Mouse (Mus musculus): ENCODE data around the gene Adm2.

Adm2 gene

DNA sequence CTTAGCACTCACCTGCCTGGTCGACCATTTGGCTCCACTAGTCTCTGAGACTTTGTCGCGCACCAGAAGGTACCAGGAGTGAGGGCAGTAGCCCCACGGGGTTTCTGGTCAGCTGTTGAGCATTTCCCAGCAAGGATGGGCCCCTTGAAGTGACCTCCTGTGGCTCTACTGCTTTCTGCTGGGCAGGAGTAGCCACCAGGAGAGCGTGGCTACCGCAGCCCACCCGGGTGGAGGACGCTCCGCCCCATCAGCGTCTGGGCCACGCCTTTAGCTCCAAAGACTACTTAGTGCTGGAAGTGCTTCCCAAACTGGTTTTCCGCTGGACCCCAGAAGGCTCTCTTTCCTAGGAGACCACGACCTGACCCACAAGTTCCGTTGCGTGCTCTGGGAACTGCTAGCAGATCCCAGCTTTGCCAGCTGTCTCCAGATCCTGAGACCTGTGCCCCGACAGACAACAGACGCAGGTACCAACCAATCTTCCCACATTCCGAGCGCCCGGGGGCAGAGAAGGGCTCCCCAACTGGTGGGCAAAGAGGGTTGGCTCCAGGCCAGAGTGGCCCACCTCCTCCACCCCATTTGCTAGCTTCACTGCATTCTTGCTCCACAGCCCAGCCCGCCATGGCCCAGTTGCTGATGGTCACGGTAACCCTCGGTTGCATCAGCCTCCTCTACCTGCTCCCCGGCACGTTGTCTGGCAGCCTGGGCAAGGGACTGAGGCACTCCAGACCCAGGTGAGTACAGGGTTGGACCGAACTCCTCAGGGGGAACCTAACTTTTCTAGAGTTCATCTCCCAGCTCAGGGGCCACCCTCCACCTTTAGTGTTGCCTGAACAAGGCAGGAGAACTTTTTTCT lies at the start of gene Adm2:
TSS of gene Adm2 (plus strand) at position 51 of the 853 bp plus-strand sequence.
- no peak for DNase-seq

- DNase-seq, result no peak
Observed at GRCm38 (mm10) chr15:89275497-89275896, 47.0 kb upstream of the Adm2 start.

DNA sequence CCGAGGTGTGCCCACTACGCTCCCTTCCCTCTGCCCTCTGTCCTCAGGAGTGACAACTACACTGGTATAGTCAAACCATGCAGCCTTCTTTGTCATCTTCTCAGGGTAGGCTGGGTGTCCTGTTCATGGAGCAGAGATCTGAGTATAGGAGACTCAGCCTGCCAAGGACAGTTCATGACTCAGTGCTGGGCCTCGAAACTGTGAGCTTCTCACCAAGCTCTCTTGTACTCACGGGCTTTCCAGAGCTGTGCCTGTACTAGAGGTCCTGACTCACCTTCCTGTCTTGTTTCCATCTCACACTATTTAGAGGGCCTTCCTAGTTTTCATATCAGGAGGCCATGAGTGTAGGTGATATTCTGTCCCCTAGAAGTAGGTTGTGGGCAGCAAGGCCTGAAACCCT lies 45.2 kb upstream of the Adm2 start:
- no peak for DNase-seq

DNA sequence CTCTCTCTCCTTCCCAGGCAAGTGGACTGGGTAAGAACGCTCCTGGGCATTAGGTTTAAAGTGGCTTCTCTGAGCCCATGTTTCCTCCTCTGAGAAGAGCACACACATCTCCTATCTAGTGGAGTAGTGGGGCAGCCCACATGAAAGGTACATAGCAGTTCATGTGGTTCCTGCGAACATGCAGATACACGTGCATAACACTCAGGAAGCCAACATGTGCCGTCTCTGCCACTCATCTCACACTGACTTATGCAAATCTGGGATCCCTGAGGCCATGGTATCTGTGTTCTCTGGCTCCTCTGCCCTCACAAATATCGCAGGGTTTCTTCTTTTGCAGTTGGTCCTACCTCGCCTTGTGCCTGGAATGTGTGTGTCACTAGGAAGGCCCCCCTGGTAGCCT lies 40.0 kb upstream of the Adm2 start:
- DNase-seq, result no peak

DNA sequence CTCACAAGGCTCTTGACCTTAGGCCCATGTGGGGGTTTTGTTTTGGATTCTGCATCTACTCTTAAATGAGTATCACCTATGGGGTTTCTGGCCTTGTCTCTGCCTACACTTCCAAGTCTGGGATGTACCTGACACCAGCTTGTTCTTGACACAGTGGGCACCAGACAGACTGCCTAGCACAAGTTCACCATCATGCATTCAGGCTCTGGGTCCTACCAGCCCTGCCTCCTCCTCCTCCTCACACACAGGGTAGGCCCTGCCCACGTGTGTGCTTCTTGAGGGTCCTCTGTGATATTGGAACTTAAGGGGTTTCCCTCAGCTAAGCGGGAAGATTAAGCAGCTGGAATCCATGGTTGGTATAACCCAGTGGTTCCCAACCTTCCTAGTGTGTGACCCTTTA lies 38.4 kb upstream of the Adm2 start:
- no peak for DNase-seq

GRCm38 (mm10) chr15:89285004-89285403 lies 37.5 kb upstream of the Adm2 start:
- no peak for DNase-seq

GRCm38 (mm10) chr15:89285478-89285877 lies 37.0 kb upstream of the Adm2 start:
- no peak for DNase-seq

DNA sequence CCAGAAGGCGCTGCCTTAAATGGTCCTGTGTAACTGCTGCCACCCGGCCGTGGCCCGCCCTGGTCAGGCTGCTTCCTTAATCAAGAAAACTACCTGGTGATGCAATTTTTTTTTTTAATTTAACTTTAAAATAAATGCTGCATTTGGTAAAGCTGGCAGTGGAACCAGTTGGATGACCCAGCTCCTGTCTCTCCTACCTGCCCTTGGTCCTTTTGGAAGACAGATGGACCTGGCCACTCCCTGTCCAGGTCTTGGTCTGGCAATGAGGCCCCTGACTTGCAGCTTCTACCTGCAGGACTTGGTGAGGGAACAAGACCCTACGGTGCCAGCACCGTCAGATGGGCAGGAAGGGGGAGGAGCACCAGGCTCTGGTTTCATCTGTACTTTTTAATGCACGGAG lies 36.4 kb upstream of the Adm2 start:
- DNase-seq, result no peak

DNA sequence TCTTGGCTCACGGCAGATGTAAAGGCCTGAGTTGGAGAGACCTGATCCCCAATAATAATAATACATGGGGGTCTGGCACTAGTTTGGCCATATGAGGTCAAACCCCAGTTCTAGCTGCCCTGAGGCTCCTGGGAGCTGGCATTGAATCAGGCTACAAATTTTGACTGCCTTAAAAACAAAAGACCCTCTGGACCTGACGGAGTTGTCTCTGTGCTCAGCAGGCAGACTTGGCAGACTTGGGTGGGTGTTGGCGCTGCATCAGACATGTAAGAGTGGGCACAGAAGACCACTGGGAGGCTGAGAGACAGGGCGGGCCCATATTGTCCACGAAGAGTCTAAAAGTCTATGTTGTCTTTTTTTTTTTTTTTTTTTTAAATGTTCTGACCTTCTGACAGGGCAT lies 35.9 kb upstream of the Adm2 start:
- no peak for DNase-seq

DNA sequence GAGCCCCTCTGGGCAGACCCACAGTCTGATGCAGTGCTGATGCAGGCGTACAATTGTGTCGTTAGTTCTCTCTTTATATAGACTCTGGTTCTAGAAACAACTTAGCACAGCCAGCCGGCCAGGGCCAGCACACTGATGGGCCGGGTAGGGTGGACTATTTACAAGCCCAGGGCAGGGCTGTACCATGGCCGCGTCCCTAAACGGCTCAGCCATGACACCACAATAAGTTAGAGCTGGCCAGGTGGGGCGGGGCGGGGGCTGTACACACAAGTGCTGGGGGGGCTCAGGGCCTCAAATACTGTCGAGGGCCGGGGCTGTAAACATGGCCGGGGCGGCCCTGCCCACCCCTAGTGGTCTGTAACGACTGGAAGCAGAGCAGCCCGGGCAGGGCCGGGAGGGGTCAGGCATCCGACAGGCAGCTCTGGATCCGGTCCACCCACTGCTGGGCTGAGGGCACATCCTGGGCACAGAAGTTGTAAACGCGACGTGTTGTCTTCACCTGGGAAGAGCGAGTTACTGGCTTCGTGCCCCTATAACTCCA lies 34.2 kb upstream of the Adm2 start:
- DNase-seq, result no peak

- DNase-seq, result no peak
Observed at GRCm38 (mm10) chr15:89289455-89289854, 33.1 kb upstream of the Adm2 start.

DNA sequence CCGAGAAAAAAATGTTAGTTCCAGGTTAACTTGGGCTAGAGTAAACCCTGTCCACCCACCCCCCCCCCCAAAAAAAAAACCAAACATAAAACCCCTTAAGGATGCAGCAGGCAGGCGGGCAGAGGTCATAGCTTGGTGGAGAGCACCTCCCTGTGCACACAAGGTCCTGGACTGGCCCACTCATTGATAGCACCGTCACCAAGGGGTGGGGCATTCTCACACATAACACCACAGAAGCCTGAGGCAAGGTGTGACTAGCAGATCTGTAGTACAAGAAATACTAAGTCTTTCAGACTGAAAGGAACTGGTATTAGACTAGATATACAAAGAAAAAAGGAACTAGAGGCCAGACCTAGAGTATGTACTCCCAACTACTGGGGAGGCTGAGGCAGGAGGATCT lies 31.0 kb upstream of the Adm2 start:
- no peak for DNase-seq

DNA sequence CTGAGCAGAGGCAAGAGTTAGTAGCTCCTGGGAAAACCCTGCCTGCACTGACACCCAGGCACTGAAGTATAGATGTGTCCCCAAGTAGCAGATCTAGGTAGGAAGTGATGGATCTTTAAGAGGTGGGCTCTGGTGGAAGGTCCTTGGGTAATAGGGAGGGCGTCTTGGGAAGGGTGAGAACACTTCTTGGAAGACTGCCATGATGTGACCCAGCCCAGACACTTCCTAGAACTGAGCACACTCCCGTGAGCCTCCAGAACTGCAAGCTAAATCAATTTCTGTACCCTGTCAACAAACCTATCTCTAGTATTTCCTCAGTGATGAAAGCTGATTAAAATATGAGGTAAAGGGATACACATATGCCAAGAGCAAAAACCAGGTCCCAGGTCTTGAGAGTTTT lies 29.7 kb upstream of the Adm2 start:
- no peak for DNase-seq

DNA sequence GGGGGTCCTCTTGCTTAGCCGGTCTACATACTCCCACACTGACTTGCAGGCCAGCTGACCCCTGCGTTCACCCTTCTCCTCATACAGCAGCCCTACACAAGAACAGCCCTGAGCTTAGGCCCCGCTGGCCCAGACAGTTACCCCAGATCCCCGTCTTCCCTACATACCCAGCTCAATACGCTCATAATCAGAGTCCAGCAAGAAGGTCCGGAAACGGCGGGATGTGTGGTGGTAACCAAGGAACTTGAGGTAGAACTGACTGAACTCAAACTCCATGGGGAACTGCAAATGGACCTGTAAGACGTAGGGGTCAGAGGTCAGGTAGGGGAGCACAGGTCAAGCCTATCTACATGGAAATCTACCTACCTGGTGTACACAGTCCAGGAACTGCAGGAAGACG lies 28.7 kb upstream of the Adm2 start:
- DNase-seq, result no peak

DNA sequence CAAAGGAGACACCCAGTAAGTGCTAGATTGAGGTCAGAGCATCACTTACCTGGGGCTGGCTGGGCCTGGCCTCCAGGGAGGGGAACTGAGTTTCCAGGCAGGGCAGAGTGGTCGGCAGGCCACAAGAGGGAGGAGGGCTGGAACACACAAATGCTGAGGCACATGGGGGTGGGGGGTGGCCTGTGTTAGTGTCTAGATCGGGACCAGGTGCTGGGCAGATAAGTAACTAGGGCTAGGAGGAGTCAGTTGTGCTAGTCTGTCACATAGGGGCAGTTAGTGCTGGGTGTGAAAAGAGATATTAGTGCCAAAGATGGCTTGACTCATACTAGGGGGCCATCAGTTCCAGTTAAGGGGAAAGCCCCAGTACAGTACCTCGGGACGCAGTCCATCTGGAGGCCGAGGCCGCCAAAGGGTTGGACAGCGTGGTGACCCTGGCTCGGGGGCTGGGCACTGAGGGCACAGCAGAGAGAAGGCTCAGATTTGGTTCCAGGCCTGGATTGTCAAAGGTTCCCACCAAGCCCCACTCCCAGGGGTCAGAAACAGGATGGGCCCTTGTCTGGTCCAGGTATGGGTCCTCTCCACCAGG lies 26.8 kb upstream of the Adm2 start:
- DNase-seq, result no peak

DNA sequence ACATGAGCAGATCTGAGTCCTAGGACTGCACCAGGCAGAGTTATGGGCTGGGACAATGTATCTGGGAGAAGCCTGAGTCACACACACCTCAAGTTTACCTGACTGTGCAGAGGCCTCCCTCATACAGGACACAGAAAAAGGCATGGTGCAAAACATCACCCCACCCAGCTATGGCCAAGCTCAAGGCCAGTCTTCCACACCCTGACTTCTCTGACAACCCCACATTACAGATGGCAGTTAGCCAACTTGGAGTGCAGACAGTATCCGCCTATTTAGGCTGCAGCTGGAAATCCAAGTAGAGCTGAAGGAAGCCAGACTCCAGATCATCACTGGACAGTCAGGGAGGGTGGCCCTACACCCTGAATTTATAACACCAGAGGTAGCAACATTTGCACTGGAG lies 26.1 kb upstream of the Adm2 start:
- DNase-seq, result no peak

DNA sequence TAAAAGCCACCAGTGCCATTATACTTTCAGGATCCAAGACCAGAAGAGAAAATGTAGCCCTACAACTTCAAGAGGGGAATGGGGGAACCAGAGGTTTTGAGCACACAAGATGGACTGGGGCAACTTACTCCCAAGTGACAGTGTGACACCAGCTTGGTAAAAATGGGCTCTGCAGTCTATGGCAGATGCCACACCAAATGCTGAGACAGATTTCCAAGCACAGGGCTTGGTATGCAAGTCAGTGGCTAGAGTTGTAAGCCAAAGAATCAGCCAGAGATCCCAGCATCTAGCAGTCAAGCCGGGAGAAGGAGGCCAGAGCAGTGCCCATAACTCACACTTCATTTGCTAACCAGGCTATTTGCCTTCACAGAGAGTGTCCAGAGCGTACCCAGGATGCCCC lies 24.8 kb upstream of the Adm2 start:
- no peak for DNase-seq

DNA sequence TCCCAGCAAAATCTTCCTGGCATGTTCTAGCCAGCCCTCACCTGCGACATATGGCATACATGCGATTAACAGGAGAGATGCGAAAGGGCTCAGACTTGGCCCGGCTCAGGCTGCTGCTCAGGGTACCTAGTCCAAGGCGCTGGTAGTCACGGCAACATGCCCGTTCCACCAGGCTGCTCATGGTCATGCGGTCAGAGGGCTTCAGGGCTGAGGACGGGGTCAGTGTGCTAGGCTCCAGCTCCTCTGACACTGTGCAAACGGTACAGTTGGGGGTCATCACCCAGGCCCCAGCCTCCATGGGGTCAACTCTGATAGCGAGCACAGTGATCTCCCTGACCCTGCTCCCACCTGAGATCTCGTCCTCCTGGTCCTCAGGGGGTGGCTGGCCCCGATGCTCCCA lies 22.3 kb upstream of the Adm2 start:
- peak; percentile 68 for DNase-seq

DNA sequence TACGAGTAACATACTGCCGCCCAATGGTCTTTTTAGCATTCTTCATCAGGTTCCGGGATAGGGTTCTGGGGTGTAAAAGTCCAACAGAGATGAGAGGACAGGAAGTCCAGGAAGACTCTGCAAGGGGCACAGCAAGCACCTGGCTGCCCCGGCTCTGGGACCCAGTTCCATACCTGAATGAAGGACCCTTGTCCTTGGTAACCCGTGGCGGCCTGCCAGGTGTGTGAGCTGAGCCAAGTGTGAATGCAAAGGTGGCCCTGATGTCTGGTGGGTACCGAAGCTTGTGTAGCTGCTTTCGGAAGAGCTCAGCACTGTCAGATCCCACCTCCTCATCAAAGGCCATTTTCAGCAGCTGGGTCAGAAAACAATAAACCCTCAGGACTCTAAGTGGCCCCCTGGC lies 21.9 kb upstream of the Adm2 start:
- DNase-seq, result peak; percentile 32

- no peak for DNase-seq
Observed at GRCm38 (mm10) chr15:89305966-89306365, 16.6 kb upstream of the Adm2 start.

DNA sequence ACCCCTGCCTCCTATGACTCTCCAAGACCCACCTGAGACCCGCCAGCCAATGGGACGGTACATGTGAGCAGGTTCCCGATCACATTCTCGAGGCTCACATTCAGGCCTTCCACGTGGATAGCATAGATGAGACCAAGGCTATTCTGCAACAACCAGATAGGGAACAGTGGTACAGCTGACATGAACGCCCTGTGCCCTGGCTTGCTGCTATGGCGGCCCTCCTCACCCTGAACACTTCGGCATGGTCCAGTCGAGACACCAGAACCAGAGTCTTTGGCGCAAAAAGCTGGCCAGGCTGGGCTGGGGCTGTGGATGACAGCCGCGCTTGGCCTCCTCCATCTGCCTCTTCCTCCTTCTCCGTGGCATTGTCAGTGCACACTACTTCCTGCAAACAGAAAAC lies 15.1 kb upstream of the Adm2 start:
- DNase-seq, result no peak

DNA sequence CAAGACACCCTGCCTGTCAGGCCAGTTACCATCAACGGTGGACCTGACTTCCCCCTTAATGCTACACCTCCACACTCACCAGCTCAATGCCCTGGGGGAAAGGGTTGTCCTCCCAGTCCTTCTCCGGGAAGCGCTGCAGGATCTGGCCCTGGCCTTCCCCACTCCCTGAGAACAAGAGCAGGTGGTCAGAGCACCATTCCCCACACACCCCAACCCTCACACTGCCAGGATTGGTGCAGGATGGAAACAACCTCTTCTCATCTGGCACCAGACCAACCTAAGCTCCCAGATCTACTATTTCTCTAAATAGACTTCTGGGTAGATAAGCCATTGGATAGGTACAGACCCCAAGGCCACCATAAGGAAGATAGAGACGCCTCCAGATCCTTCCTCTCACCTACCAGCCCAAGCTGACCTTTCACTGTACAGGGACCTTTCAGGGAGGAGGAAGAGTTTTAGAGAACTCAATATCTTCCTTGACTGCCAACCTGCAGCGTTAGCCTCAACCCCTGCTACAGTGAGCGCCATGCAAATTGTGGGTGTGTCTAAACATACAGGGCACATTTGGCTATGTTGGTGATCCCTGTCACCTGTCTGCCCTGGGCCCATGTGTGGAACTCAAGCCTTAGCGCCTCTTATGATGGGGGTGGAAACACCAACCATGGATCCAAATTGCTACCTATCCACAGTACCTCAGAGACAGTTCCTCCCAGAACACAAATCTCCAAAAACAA lies 13.9 kb upstream of the Adm2 start:
- no peak for DNase-seq

- no peak for DNase-seq
Observed at GRCm38 (mm10) chr15:89309962-89310498, 12.5 kb upstream of the Adm2 start.

GRCm38 (mm10) chr15:89313359-89313758 lies 9.2 kb upstream of the Adm2 start:
- DNase-seq, result no peak
